25 mouse cellular contexts compared by ENCODE assay signal in genomic region chr5:90584799-90585198, GRCm38 (mm10). TPM values are rescaled to one million over a fixed set of nuclear protein-coding genes. Genes with fewer than 3 reads are reported as not detected.
A peak's percentile ranks its signal among the peaks of the same experiment; 100 is the strongest.
DNase-seq lines count a peak whose midpoint lies in the region; ATAC-seq and TF ChIP-seq lines count a peak whose summit lies in the region.
"Had no signal": no experiment of that assay in that cellular context is flagged by ENCODE, and none has a peak within 500 bp of the region (broad histone marks: within the 10 kb centered on the region; RNA-seq: fewer than 3 reads in every experiment).

No protein-coding gene starts in this region.

- 76% methylated on average over 7 of the region's 7 CpGs for WGBS in heart, adult 2 months

- no peak overlapping the region for H3K9ac ChIP-seq in heart, adult 2 months (ENCODE audit: low read depth, low read length)
- no peak overlapping the region for H3K9ac ChIP-seq in MEL (ENCODE audit: control insufficient read depth, low read depth, low read length, poor library complexity, severe bottlenecking)
- H3K9ac ChIP-seq: embryonic facial prominence, embryonic 12.5 days; forebrain, embryonic 13.5 days; forebrain, embryonic 15.5 days; forebrain, postnatal 0 days had no signal

- H3K4me1 ChIP-seq in heart, adult 2 months (ENCODE audit: control insufficient read depth, insufficient read depth, low read length) = peaks cover 2% of the 10 kb centered on the region; the same call in 1 of the 2 replicates
- peaks cover 0 to 13% of the 10 kb centered on the region in 2 experiments; a peak in 1 of 4 replicates for H3K4me1 ChIP-seq in MEL (ENCODE audit: control insufficient read depth in 1 of 2, insufficient read depth in 2 of 2, low read length in 2 of 2)
- H3K4me1 ChIP-seq: embryonic facial prominence, embryonic 10.5 days; embryonic facial prominence, embryonic 12.5 days; forebrain, embryonic 13.5 days had no signal

- H3K79me2 ChIP-seq in heart, adult 2 months (replicated peaks; ENCODE audit: control insufficient read depth, insufficient read depth, low read length) = no peaks in the 10 kb centered on the region
- H3K79me2 ChIP-seq in MEL (ENCODE audit: control insufficient read depth, insufficient read depth, low read length, poor library complexity) = peaks cover 6% of the 10 kb centered on the region; the same call in 1 of the 2 replicates

- TF ChIP-seq CTCF in heart, adult 2 months (IDR thresholded peaks at IDR 0.05) = no peak
- no peak for TF ChIP-seq CTCF in MEL (IDR thresholded peaks at IDR 0.05 in 2 of 3, conservative IDR thresholded peaks at IDR 0.05 in 1 of 3; ENCODE audit: control insufficient read depth in 1 of 3, insufficient read depth in 1 of 3, low read depth in 2 of 3, low read length in 3 of 3, poor library complexity in 1 of 3, severe bottlenecking in 1 of 3)

- H3K4me3 ChIP-seq in heart, adult 2 months = no peak overlapping the region
- no peak overlapping the region for H3K4me3 ChIP-seq in MEL (ENCODE audit: control insufficient read depth in 1 of 2, insufficient read depth in 1 of 2, low read depth in 2 of 2, low read length in 2 of 2)
- H3K4me3 ChIP-seq: embryonic facial prominence, embryonic 10.5 days; embryonic facial prominence, embryonic 12.5 days; forebrain, embryonic 13.5 days; forebrain, embryonic 15.5 days had no signal

- no peak for TF ChIP-seq POLR2A in heart, adult 2 months (IDR thresholded peaks at IDR 0.05; ENCODE audit: insufficient read depth, low read depth, low read length)
- no peak for TF ChIP-seq POLR2A in MEL (IDR thresholded peaks at IDR 0.05; ENCODE audit: control insufficient read depth in 1 of 2, insufficient read depth in 1 of 2, low read depth in 1 of 2, low read length in 2 of 2, poor library complexity in 1 of 2)

- intact Hi-C loops in heart, adult 2 months (cut with DNase I) = no loop called here
- intact Hi-C loops in left cerebral cortex, postnatal 4 days (cut with DNase I) = loop anchor here (5.0 kb wide), 1 partner anchor 177 kb away; no protein-coding TSS in a partner anchor

- H3K9me3 ChIP-seq in MEL (replicated peaks; ENCODE audit: insufficient read depth, low read length) = no peaks in the 10 kb centered on the region
- H3K9me3 ChIP-seq: embryonic facial prominence, embryonic 10.5 days; embryonic facial prominence, embryonic 12.5 days; forebrain, embryonic 13.5 days; forebrain, embryonic 15.5 days had no signal

- peak; percentile 19 for DNase-seq in heart, adult 11 months
- DNase-seq in heart, adult 2 months = no peak
- peak; percentile 64 for DNase-seq in MEL (ENCODE audit: low read depth, low spot score)
- no peak for DNase-seq in gastrocnemius, postnatal 25 days
- DNase-seq in left cerebral cortex, postnatal 4 days = no peak
- DNase-seq: adrenal gland, adult 2 months; adrenal gland, postnatal 10 days; adrenal gland, postnatal 25 days; B cell, adult 2 months; cerebellum, adult 11 months; cerebellum, adult 18-20 months; cerebellum, adult 8-10 months; cerebellum, adult 9-11 months; cerebellum, postnatal 14 days; cerebellum, postnatal 36 days; forebrain, postnatal 0 days had no signal

- TF ChIP-seq RAD21 in MEL (IDR thresholded peaks at IDR 0.05; ENCODE audit: low read depth, low read length) = no peak

- no peaks in the 10 kb centered on the region for H3K27me3 ChIP-seq in heart, adult 2 months (ENCODE audit: control insufficient read depth, insufficient read depth, low read length)
- no peaks in the 10 kb centered on the region for H3K27me3 ChIP-seq in MEL (ENCODE audit: control insufficient read depth in 1 of 2, insufficient read depth in 2 of 2, low read length in 2 of 2)
- H3K27me3 ChIP-seq: CH12.LX; embryonic facial prominence, embryonic 12.5 days; forebrain, embryonic 13.5 days; forebrain, embryonic 15.5 days had no signal

- TF ChIP-seq EP300 in heart, adult 2 months (IDR thresholded peaks at IDR 0.05; ENCODE audit: insufficient read depth, low read depth, low read length) = no peak
- no peak for TF ChIP-seq EP300 in MEL (IDR thresholded peaks at IDR 0.05; ENCODE audit: low read depth in 1 of 2, low read length in 2 of 2)

- no peak overlapping the region for H3K27ac ChIP-seq in heart, adult 2 months
- H3K27ac ChIP-seq in MEL (ENCODE audit: control insufficient read depth, low read depth, low read length) = no peak overlapping the region
- H3K27ac ChIP-seq: embryonic facial prominence, embryonic 10.5 days; embryonic facial prominence, embryonic 12.5 days; forebrain, embryonic 13.5 days; forebrain, embryonic 15.5 days had no signal

- peak; percentile 62 for ATAC-seq in granulocyte monocyte progenitor cell, adult 5-6 weeks (replicated peaks; ENCODE audit: poor library complexity, severe bottlenecking)
- ATAC-seq: CD4-positive, CD25-positive, alpha-beta regulatory T cell, adult 4 months; forebrain, embryonic 13.5 days; forebrain, embryonic 15.5 days; forebrain, postnatal 0 days had no signal

- no peaks in the 10 kb centered on the region for H3K36me3 ChIP-seq in heart, adult 2 months (ENCODE audit: control insufficient read depth, insufficient read depth, low read length)
- no peaks in the 10 kb centered on the region; a peak in 1 of 4 replicates for H3K36me3 ChIP-seq in MEL (ENCODE audit: control insufficient read depth in 1 of 2, insufficient read depth in 2 of 2, low read length in 2 of 2)
- H3K36me3 ChIP-seq: embryonic facial prominence, embryonic 10.5 days; embryonic facial prominence, embryonic 12.5 days; forebrain, embryonic 15.5 days; G1E had no signal

TF ChIP-seq in MEL, 35 proteins besides CTCF, POLR2A, EP300 and RAD21:
- TF ChIP-seq CHD2 (IDR thresholded peaks at IDR 0.05; ENCODE audit: low read length) = no peak
- TF ChIP-seq ZC3H11A (IDR thresholded peaks at IDR 0.05; ENCODE audit: low read depth, low read length) = no peak
- no peak for TF ChIP-seq NELFE (IDR thresholded peaks at IDR 0.05; ENCODE audit: low read depth, low read length)
- TF ChIP-seq SMC3 (IDR thresholded peaks at IDR 0.05; ENCODE audit: low read depth, low read length) = no peak
- TF ChIP-seq POLR2AphosphoS5 (IDR thresholded peaks at IDR 0.05; ENCODE audit: borderline replicate concordance, low read depth, low read length) = no peak
- no peak for TF ChIP-seq GATA1 (IDR thresholded peaks at IDR 0.05; ENCODE audit: low read depth, low read length)
- TF ChIP-seq ETS1 (IDR thresholded peaks at IDR 0.05; ENCODE audit: low read depth, low read length) = no peak
- no peak for TF ChIP-seq MAZ (IDR thresholded peaks at IDR 0.05; ENCODE audit: low read depth, low read length)
- TF ChIP-seq ZMIZ1 (IDR thresholded peaks at IDR 0.05; ENCODE audit: low read depth, low read length) = no peak
- TF ChIP-seq TCF12 (IDR thresholded peaks at IDR 0.05; ENCODE audit: low read depth, low read length) = no peak
- TF ChIP-seq ZNF384 (IDR thresholded peaks at IDR 0.05; ENCODE audit: low read depth, low read length) = no peak
- no peak for TF ChIP-seq MXI1 (IDR thresholded peaks at IDR 0.05; ENCODE audit: low read depth, low read length)
- TF ChIP-seq NRF1 (IDR thresholded peaks at IDR 0.05; ENCODE audit: insufficient read depth, low read depth, low read length, poor library complexity, severe bottlenecking) = no peak
- no peak for TF ChIP-seq USF1 (IDR thresholded peaks at IDR 0.05; ENCODE audit: low read depth, low read length)
- no peak for TF ChIP-seq GABPA (IDR thresholded peaks at IDR 0.05; ENCODE audit: low read depth, low read length)
TF ChIP-seq in MEL: peak in this region for 0.

RNA-seq across cellular contexts. Expression of gene 5830473C10Rik, which starts 23.9 kb away (rescaled TPM):
- total RNA-seq in heart, adult 2 months (2021) = not detected
- not detected in 2 replicates for polyA plus RNA-seq in heart, adult 2 months (2012; rRNA removed)
- 4.9 and 5.9 TPM in 2 replicates for total RNA-seq in MEL (2012; rRNA removed)
- polyA plus RNA-seq in MEL (2012; ENCODE audit: insufficient read depth in 1 of 2, insufficient read length in 2 of 2, low read depth in 1 of 2, low replicate concordance in 2 of 2, missing spikeins in 1 of 2) = 1 to 10 TPM in 1 of 2 experiments, not detected in 1; 9.3 TPM
- not detected in 2 replicates for total RNA-seq in granulocyte monocyte progenitor cell, adult 5-6 weeks (2014; fragmentation: Nextera tagmentation)
- 0.47 TPM in 1 of 2 replicates, not detected in the other for total RNA-seq in granulocyte monocyte progenitor cell, adult 5-6 weeks (2017)
- not detected for total RNA-seq in gastrocnemius, postnatal 25 days (2021)
- total RNA-seq in left cerebral cortex, postnatal 4 days (2021) = under 1 TPM; 0.54 TPM
- total RNA-seq: adrenal gland, postnatal 25 days; G1E had no signal
- polyA plus RNA-seq: adrenal gland, adult 2 months; embryonic facial prominence, embryonic 10.5 days; forebrain, embryonic 11.5 days; forebrain, embryonic 13.5 days; forebrain, embryonic 15.5 days; G1E had no signal

RNA-seq across cellular contexts. Expression of gene Rassf6, which starts 55.7 kb away (rescaled TPM):
- not detected for total RNA-seq in heart, adult 2 months (2021)
- polyA plus RNA-seq in heart, adult 2 months (2012; rRNA removed) = 0.27 TPM in 1 of 2 replicates, not detected in the other
- total RNA-seq in MEL (2012; rRNA removed) = not detected in 2 replicates
- polyA plus RNA-seq in MEL (2012; ENCODE audit: insufficient read depth in 1 of 2, insufficient read length in 2 of 2, low read depth in 1 of 2, low replicate concordance in 2 of 2, missing spikeins in 1 of 2) = under 1 TPM in 1 of 2 experiments, not detected in 1; 0.39 TPM
- not detected in 2 replicates for total RNA-seq in granulocyte monocyte progenitor cell, adult 5-6 weeks (2014; fragmentation: Nextera tagmentation)
- 0.36 TPM in 1 of 2 replicates, not detected in the other for total RNA-seq in granulocyte monocyte progenitor cell, adult 5-6 weeks (2017)
- total RNA-seq in gastrocnemius, postnatal 25 days (2021) = not detected
- total RNA-seq in left cerebral cortex, postnatal 4 days (2021) = 1 to 10 TPM; 1.4 TPM
- total RNA-seq: G1E had no signal
- polyA plus RNA-seq: adrenal gland, adult 2 months; forebrain, embryonic 13.5 days; G1E had no signal

Comparison
In these comparisons a context has a peak if more than half of its experiments do, and no peak if none do; other contexts are left out.
1. DNase-seq: peak in heart, adult 11 months (single experiment) and MEL (single experiment); none in heart, adult 2 months (0 of 2), gastrocnemius, postnatal 25 days (single experiment) and left cerebral cortex, postnatal 4 days (single experiment).